Mouse (Mus musculus) bone marrow macrophage, adult 2 months (primary cell): ENCODE measurements around the gene Tdrd9.

Experiments used
- CTCF ChIP-seq: IDR thresholded peaks from 2 replicates; pipeline ENCODE4 v1.5.1; 2012; ENCODE audit warnings: low read depth, mild to moderate bottlenecking, low read length, moderate library complexity
- POLR2A ChIP-seq: IDR thresholded peaks from 2 replicates; pipeline ENCODE4 v1.6.1; 2012; ENCODE audit warnings: mild to moderate bottlenecking, low read depth, low read length, borderline replicate concordance

GRCm38 (mm10) chr12:111980887-111981367 lies 9.6 kb downstream of the Tdrd9 start, which contains the start of gene Rd3l:
- TF ChIP-seq CTCF = no peak
- TF ChIP-seq POLR2A = no peak
